Comparison of ENCODE assay signal across 8 mouse cellular contexts in the genomic region with DNA sequence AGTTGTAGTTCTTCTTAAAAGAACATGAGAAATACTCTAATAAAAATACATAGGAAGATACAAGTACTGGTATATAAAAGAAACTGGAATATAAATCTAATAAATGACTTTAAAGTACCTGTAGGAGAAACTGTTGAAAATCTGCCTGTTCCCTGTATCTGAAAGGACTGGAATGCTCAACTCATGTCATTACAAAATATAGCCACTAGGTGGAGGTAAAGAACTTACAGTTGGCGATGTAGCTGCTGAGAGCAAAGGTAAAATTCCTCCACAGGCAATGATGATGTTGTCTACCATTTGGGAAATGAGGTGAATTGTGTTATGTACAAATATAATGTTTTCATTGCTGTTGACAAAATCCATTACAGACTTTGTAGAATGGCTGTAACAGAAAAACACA.
DNase-seq lines count a peak whose midpoint lies in the region; TF ChIP-seq lines count a peak whose summit lies in the region.

No protein-coding gene starts in this region.

- intact Hi-C loops in gastrocnemius, adult 2 months (cut with DNase I): loop anchor here (2.0 kb wide), 1 partner anchor 479 kb away; no protein-coding TSS in a partner anchor
- intact Hi-C loops in gastrocnemius, postnatal 14 days (cut with DNase I; ENCODE audit: low total_unique reads): loop anchor here (10.0 kb wide), 1 partner anchor 485 kb away; no protein-coding TSS in a partner anchor

- no peak overlapping the region for H3K27ac ChIP-seq in gastrocnemius, adult 2 months
- no peak overlapping the region for H3K27ac ChIP-seq in thymus, adult 2 months (ENCODE audit: control insufficient read depth, insufficient read depth, low read length)

- WGBS in thymus, adult 2 months: 0% methylated on average over 1 of the region's 1 CpGs

- H3K4me1 ChIP-seq in thymus, adult 2 months (replicated peaks; ENCODE audit: control insufficient read depth, insufficient read depth, low read length): no peaks in the 10 kb centered on the region

- H3K4me3 ChIP-seq in gastrocnemius, adult 2 months: no peak overlapping the region
- no peak overlapping the region for H3K4me3 ChIP-seq in thymus, adult 2 months (ENCODE audit: control insufficient read depth, insufficient read depth, low read length)

- TF ChIP-seq POLR2A in brain, embryonic 14.5 days (IDR thresholded peaks at IDR 0.05; ENCODE audit: borderline replicate concordance, extremely low read depth, insufficient read depth, insufficient read length, poor library complexity, severe bottlenecking): no peak
- no peak for TF ChIP-seq POLR2A in thymus, adult 2 months (IDR thresholded peaks at IDR 0.05; ENCODE audit: control insufficient read depth, extremely low read depth, insufficient read depth, low read length, poor library complexity)

- no peaks in the 10 kb centered on the region for H3K27me3 ChIP-seq in thymus, adult 2 months (ENCODE audit: control insufficient read depth, insufficient read depth, low read length)

- peak; percentile 79 for TF ChIP-seq CTCF in gastrocnemius, adult 2 months (IDR thresholded peaks at IDR 0.05)
- peak; percentile 61; the same call in 1 of the 2 replicates for TF ChIP-seq CTCF in brain, embryonic 14.5 days (IDR thresholded peaks at IDR 0.05; ENCODE audit: borderline replicate concordance, extremely low read depth, insufficient read depth, insufficient read length)
- no peak for TF ChIP-seq CTCF in thymus, adult 2 months (IDR thresholded peaks at IDR 0.05; ENCODE audit: borderline replicate concordance, control insufficient read depth, extremely low read depth, insufficient read depth, low read length, poor library complexity)

- DNase-seq in gastrocnemius, adult 2 months: no peak
- no peak for DNase-seq in gastrocnemius, postnatal 14 days
- DNase-seq in A20 (ENCODE audit: low read depth, low spot score): peak; percentile 44
- DNase-seq in brain, embryonic 14.5 days (ENCODE audit: low read depth): peak; percentile 83
- DNase-seq in hindlimb bud, embryonic 11.5 days (ENCODE audit: extremely low spot score, low read depth, low spot score): peak; percentile 77
- no peak for DNase-seq in B cell, adult 2 months
- no peak for DNase-seq in frontal cortex, postnatal 25 days (ENCODE audit: low spot score in 2 of 2)
- no peak for DNase-seq in thymus, adult 2 months

- H3K36me3 ChIP-seq in thymus, adult 2 months (ENCODE audit: control insufficient read depth, insufficient read depth, low read length): no peaks in the 10 kb centered on the region

Comparison
In these comparisons a context has a peak if more than half of its experiments do, and no peak if none do; other contexts are left out.
1. DNase-seq: peak in A20 (single experiment), brain, embryonic 14.5 days (single experiment) and hindlimb bud, embryonic 11.5 days (single experiment); none in gastrocnemius, adult 2 months (single experiment), gastrocnemius, postnatal 14 days (single experiment), B cell, adult 2 months (0 of 2), frontal cortex, postnatal 25 days (0 of 2) and thymus, adult 2 months (single experiment).